Mouse (Mus musculus): ENCODE measurements around the gene Col4a2. TPM values are rescaled to one million over a fixed set of nuclear protein-coding genes. Genes with fewer than 3 reads are reported as not detected.
A peak's percentile ranks its signal among the peaks of the same experiment; 100 is the strongest.

Col4a2 gene
- total RNA-seq, 2 experiments from 2014 or later = 0.26 to 0.52 TPM

DNA sequence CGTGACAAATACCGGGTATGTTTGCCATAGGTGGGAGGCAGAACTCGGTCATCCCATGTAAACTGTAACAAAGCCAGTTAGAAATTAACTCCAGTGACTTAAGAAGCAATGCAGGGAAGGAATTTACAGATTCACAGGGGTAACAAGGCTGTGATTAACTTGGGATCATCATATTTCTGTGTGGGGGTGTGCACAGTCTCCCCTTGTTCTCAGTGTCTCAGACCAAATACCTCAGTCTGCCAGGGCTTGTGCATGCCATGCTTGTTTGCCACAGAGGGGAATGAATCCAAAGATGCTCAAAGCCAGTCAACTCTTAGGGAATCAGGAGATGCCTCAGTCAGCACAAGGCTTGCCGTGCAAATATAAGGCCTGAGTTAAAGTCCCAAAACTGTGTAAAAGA, 89.6 kb downstream of the Col4a2 start:
- no peak for ATAC-seq (replicated peaks; ENCODE audit: poor library complexity, severe bottlenecking)

DNA sequence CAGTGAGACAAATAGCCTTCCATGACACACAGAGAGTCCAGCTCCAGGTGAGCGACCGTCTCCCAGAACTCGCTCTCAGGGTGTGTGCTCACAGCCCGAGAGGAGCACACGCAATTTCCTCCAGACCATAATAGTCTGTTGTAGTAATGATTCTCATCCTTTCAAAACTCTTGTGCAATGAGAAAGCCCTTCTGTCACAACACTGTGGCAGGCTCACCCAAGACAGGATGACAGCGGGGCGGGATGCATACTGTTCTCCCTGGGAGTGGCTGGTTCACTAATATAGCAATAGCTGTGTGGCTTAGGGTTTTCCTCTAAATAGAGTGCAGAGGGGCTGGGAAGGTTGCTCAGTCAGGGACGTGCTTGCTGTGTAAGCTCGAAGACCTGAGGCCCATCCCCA, 91.2 kb downstream of the Col4a2 start:
- peak; percentile 97 for ATAC-seq (replicated peaks; ENCODE audit: poor library complexity, severe bottlenecking)

DNA sequence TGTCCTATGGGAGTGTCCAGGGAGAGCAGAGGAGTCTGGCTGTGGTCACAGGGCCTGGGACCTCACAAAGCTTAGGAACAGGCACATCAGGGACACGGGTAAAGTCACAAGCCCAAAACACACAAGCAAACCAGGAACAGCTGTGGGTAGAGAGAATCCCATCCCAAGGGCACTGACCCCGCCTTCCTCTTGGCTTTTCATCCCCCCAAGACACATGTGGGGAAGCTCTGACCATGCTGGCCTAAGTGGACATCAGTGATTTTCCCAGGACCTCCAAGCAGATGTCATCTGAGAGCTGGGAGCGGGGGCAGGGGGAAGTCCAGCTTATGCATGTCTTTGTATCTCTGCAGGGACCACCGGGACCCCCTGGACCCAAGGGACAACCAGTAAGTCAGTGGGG, 92.0 kb downstream of the Col4a2 start:
- no peak for ATAC-seq (replicated peaks; ENCODE audit: poor library complexity, severe bottlenecking)

DNA sequence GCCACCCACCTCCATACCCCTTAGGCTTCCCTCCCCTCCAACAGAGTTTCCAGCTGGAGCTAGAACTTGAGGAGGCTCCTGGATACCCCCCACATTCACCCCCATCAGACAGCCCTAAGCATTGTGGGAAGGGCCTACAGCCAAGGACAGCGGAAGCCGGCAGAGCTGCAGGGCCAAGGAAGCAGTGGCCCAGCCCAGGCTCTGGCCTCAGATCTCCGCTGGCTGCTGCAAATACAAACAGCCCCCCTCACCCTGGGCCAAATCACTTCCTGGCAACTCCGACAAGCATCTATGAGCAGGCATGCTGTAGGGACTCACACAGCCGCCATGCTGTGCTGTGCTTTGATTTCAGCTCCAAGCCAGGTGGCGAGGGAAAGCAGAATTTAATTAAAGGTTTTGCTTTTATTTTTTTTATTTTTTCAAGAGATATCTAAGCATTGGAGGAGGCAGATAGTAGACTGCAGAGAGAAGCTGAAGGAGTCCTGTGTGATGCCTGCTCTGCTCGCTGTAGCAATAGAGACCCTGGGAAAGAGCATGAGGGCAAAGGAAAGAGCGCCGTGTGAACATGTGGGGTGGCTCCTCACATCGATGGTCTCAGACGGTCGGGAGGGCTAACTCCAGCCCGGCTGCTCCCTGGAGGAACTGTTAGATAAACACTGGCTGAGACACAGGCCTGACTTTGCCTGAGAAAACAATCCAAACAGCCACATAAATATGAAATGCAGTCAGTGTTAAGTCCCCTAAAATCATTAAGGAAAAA, 93.3 kb downstream of the Col4a2 start:
- ATAC-seq (replicated peaks; ENCODE audit: poor library complexity, severe bottlenecking) = no peak

DNA sequence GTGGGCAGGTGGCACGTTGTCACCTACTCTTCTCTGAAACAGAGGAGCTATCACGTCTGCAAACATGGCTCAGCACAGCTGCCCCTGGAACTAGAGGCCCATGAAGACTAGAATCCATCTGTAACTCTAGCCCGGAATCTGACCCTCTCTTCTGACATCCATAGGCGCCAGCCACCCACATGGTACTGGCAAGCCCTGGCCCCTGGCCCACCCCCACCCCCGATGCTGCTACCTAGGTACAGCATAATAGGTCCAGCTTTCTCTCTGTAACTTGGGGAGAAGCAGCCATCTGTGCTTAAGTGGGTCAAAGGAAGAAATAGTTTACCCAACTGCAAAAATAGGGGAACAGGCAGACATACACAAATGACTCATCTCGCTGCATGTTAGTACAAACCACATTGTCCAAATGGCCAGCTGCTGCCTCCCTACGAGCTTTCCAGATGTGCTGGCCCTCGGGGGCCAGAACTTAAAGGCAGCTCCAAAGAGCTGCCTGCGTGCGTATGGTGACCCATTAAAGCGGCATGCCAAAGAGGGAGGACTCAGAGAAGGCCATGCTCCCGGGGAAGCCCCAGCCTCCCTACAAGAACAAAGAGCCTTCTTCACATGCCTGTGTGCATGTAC, 99.0 kb downstream of the Col4a2 start:
- peak; percentile 48 for ATAC-seq (replicated peaks; ENCODE audit: poor library complexity, severe bottlenecking)

DNA sequence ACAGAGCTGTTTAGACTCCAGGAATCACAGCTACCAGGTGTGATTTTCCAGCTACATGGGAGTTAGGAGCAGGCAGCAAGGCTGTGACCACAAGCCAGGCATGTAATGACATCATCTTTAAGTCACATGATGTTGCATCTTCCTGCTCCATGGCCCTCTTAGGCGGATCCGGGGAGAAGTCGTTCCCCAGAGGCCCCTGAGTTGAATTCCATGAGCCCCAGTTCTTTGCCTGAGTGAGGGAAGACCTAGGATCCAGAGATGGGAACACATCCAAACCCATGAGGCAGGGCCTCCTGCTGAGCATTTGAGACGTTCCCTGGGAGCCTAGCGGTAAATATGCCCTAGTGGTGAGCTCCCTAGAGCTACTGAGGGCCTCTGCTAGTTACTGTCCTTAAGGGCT, 99.8 kb downstream of the Col4a2 start:
- ATAC-seq (replicated peaks; ENCODE audit: poor library complexity, severe bottlenecking) = no peak

DNA sequence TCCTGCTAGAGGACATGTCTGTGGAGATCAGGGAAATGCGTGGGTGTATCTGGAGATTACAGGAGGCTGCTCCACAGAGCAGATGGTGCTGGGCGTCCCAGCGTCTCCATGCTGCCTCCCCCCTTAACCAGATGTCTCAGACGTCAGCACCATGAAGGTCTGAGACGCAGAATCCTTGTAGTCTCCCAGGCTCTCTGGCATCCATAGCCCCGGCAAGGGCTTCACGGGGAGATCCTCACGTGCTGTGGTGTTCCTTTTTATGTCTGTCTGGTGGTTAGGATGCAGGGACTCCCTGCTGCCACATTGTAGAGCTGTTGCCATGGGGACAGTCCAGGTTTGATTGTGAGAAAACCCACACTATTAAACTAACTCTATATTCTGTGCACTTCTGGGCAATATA, 101.7 kb downstream of the Col4a2 start:
- ATAC-seq (replicated peaks; ENCODE audit: poor library complexity, severe bottlenecking) = no peak

DNA sequence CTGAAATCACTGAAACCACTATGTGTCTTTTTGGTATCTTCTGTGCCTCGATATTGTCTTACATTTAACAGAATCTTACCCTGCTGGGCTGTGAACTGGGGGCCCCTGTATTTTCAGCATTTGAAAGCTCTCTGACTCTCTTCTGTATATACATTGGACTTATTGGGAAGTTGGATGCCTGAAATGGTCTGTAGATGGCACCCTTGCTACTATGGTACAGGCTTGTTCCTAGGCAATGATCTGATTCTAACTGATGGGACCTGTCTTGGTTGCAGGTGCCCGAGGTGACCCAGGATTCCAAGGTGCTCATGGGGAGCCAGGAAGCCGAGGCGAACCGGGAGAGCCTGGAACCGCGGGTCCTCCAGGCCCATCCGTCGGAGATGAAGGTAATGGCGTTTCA, 102.5 kb downstream of the Col4a2 start:
- no peak for ATAC-seq (replicated peaks; ENCODE audit: poor library complexity, severe bottlenecking)

DNA sequence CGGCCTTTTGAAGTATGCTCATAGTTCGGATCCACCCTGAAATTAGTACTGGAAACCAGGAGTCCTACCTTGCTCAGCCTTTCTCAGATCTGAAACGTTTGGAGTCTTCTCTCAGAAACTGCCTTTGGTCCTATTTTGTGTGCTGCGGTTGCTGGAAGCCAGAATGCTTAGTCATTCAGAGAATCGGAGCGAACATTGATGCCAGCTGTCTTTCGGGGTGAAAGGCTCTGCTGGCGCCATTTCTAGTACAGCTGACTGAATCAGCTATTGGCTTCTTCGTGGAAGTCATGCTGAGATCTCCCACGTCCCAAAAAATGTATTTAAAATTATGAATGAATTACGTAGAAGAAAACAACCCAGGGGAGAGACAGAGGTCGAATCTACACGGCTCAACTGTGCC, 105.2 kb downstream of the Col4a2 start:
- ATAC-seq (replicated peaks; ENCODE audit: poor library complexity, severe bottlenecking) = no peak

DNA sequence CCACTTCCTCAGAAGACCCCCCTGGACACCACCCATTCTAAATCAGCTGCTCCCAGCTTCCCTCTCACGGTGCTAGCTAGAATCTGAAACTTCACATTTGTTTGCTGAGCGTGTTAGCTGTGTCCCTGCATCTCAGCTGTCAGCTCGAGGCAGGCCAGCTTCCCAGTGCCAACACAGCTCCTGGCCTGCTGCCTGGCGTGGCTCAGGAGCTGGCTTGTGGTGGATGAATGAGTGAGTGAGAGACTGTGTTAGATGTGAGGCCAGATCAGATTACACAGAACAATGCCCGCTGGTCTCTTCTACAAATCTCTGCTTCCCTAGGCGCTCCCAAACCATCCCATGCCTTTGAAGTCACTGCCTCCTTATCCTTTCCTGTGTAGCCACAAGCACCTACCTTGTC, 106.6 kb downstream of the Col4a2 start:
- ATAC-seq (replicated peaks; ENCODE audit: poor library complexity, severe bottlenecking) = no peak

DNA sequence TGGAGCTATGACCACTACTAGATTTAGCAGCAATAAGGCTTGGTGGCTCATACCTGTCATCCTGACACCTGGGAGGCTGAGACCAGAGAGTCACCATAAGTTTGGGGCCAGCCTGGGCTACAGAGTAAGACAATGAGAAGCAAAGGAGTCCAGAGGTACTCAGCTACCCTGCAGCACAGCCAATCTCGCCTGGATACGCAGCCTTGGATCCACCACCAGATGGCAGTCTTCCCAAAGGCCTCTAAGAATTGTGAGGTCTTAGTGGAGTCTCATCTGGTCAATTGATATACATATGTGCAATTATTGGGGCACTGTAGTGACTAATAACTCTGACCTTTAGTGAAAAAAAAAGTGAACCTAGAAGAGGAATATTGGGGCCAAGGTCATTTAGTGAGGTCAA, 107.0 kb downstream of the Col4a2 start:
- peak; percentile 71 for ATAC-seq (replicated peaks; ENCODE audit: poor library complexity, severe bottlenecking)

DNA sequence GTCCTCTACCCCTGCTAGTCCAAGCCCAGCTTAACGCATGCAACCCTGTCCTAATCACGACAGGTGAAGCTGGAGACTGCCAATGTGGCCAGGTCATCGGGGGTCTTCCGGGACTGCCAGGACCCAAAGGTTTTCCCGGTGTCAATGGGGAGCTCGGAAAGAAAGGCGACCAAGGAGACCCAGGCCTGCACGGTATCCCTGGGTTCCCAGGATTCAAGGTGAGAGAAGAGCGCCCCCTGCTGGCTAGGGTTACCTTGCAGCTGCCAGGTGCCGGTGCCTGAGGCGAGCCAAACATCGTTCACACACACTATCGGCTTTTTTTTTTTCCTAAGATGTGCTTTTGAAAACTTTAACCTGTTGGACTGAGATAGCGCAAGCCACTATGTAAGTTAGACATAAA, 108.5 kb downstream of the Col4a2 start:
- 0 out of 2 replicates have a peak, but pooled peaks have one; percentile 40 for ATAC-seq (replicated peaks; ENCODE audit: poor library complexity, severe bottlenecking)

DNA sequence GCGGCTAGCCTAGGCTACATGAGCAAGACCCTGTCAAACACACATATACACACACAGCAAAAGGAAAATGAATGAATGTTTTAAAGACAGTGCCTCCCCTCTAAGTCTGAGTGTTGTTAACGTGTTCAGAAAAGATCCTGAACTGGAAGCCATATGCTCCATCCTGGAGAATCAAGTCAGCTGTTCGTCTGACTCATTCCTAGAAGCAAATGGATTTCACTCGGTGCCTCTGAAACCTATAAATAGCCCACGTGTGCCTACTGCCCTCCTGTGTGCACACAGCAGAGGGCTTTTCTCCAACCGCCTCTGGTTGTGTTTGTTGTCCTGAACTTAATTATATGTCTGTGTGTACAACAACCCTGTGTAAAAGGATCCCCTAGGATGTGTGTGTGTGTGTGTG, 109.4 kb downstream of the Col4a2 start:
- ATAC-seq (replicated peaks; ENCODE audit: poor library complexity, severe bottlenecking) = no peak

DNA sequence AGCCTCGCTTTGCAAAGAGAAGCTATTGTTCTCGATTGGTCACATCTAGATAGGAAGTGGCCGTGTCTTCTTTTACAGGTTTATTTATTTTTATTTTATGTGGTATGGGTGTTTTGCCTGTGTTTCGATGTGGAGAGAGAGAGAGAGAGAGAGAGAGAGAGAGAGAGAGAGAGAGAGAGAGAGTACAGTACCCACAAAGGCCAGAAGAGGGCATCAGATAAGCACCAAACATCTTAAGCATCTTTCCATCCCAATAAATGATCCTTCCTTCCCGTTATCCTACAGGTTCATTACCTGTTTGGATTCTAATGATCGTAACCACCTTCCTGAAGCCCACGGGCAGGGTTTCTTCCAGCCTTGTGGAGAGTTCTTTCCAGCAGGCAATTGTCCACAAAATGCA, 110.5 kb downstream of the Col4a2 start:
- ATAC-seq (replicated peaks; ENCODE audit: poor library complexity, severe bottlenecking) = no peak

DNA sequence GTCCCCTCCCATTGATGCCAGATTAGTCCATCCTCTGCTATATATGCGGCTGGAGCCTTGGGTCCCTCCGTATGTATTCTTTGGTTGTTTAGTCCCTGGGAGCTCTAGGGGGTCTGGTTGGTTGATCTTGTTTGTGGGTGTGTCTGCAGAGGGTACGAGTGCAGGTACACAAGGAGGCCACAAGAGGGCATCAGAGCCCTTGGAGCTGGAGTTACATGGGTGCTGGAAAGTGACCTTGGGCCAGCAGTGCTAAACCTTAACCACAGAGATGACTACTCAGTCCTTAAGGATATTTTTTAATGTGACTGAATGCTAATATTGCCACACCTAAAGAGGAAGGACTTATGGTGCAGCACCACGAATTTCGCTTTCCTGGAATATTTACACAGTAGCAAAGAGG, 118.1 kb downstream of the Col4a2 start:
- peak; percentile 97 for ATAC-seq (replicated peaks; ENCODE audit: poor library complexity, severe bottlenecking)

DNA sequence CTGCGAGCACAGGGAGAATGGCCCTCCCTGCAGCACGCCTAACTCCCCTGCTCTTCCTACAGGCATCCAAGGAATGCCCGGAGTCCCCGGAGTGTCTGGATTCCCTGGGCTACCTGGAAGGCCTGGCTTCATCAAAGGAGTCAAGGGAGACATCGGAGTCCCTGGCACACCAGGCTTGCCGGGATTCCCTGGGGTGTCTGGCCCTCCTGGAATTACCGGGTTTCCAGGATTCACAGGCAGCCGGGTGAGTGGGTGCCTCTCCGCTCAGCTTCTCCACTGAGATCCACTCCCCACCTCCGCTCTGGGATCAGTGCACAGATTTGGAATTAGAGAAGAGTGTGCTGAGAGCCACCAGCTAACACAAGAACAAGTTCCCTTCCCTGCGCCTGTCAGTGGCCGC, 125.3 kb downstream of the Col4a2 start:
- ATAC-seq (replicated peaks; ENCODE audit: poor library complexity, severe bottlenecking) = no peak

DNA sequence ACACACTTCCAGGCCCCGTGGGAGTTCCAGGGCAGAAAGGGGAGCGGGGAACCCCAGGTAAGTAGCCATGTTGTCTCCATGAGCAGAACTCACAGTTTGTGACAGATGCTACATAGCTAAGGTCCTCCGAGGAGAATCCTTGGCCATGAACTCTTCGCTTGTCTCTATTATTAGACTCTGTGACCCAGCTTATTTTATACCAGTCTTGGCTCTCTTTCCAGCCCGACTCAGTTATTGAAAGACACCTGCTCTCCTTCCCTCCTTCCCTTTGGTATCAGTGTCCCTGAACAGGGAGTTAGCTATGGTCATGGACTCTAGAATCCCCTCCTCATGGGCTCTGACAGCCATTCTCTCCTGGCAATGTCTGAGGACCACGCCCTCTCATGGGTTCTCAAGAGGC, 128.7 kb downstream of the Col4a2 start:
- ATAC-seq (replicated peaks; ENCODE audit: poor library complexity, severe bottlenecking) = no peak

DNA sequence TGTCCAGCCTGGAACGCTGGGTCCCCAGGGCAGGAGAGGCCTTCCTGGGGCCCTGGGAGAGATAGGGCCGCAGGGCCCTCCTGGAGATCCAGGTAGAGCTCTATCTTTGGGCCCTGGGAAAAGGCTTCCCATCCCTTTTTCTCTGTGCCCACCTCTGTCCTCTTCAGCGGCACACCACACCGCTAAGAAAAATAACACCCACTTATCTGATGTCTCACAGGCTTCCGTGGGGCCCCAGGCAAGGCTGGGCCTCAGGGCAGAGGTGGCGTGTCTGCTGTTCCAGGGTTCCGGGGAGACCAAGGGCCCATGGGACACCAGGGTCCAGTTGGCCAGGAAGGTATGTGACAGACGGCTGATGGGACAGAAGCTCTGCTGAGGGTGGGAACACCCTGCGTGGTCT, 131.0 kb downstream of the Col4a2 start:
- no peak for ATAC-seq (replicated peaks; ENCODE audit: poor library complexity, severe bottlenecking)

DNA sequence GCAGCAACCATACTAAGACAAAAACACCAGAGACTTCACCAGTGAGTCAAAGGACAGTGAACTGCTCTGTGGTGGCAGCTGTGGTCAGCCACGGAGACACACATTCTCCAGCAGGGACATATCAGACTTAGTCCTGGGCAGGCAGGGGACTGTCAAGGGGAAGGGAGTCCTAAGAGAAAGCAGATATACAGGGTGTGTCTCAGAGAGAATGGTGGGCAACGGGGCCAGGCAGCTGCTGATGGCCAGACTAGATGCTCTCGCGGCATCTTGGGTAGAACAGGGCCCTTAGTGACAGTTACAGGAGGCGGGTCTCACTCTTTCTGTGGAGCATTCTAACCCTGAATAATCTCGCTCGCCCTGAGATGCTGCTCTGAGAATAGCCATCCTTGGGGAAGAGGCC, 131.6 kb downstream of the Col4a2 start:
- no peak for ATAC-seq (replicated peaks; ENCODE audit: poor library complexity, severe bottlenecking)

DNA sequence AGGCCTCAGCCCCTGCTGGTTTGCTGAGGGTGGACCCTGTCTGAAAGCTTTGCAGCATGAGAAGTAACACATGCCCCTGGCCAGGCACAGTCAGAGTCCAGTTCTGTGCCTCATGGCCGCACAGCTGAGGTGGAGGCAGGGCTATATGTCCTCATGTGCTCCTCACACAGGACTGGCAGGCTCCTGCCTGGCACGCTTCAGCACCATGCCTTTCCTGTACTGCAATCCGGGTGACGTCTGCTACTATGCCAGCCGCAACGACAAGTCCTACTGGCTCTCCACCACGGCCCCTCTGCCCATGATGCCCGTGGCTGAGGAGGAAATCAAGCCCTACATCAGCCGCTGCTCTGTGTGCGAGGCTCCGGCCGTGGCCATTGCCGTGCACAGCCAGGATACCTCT, 133.2 kb downstream of the Col4a2 start:
- no peak for ATAC-seq (replicated peaks; ENCODE audit: poor library complexity, severe bottlenecking)

DNA sequence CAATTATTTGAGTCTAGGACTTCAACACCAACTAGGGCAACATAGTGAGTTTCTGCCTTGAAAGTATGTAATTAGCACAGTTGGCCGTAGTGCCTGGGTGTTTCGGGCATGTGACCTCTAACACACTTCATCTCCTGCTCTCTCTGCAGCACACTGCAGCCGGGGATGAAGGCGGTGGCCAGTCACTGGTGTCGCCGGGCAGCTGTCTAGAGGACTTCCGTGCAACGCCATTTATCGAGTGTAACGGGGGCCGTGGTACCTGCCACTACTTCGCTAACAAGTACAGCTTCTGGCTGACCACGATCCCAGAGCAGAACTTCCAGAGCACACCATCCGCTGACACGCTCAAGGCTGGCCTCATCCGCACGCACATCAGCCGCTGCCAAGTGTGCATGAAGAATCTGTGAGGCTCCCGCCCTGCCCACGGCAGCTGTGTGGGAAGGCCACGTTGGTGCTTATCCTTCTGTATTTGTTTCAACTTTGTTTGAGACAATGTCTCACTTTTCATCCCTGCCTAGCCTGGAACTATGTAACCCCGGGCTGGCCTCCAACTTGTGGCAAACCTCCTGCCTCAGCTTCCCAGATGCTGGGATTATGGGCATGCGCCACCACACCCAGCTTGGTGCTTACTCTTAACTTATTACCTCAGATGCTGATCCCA, 135.4 kb downstream of the Col4a2 start:
- ATAC-seq (replicated peaks; ENCODE audit: poor library complexity, severe bottlenecking) = no peak
